Mouse (Mus musculus) brain, embryonic 14.5 days (tissue): ENCODE data around the gene Dnajc22. TPM values are rescaled to one million over a fixed set of nuclear protein-coding genes. Genes with fewer than 3 reads are reported as not detected.
"Not testable (repeated sequence)": the region's sequence is repeated elsewhere in the genome, so short reads cannot be mapped to it uniquely, and the experiment has no call there.

Source experiments
- DNase-seq: peaks from one replicate; pipeline ENCODE4 v3.0.0-alpha.2; 2011; ENCODE audit warnings: low read depth
- CTCF ChIP-seq: fragments of 200-500 bp; IDR thresholded peaks from 2 replicates; pipeline ENCODE4 v1.5.1; 2012; ENCODE audit warnings: inconsistent platforms, mild to moderate bottlenecking, moderate library complexity, borderline replicate concordance; ENCODE audit not compliant: insufficient read depth, insufficient read length; ENCODE audit errors: extremely low read depth
- POLR2A ChIP-seq: fragments of 200-500 bp; IDR thresholded peaks from 2 replicates; pipeline ENCODE4 v1.6.1; 2012; ENCODE audit warnings: mild to moderate bottlenecking, inconsistent platforms, borderline replicate concordance; ENCODE audit not compliant: poor library complexity, insufficient read depth, insufficient read length, severe bottlenecking; ENCODE audit errors: extremely low read depth
- polyA plus RNA-seq: library from polyadenylated mRNA; depleted of rRNA; stranded (reverse); fragments of >200 nt; gene quantifications from 2 replicates; pipeline ENCODE4 v1.2.3, GENCODE M21; 2012; rRNA removed

Dnajc22 gene
- polyA plus RNA-seq: 0.82 and 0.92 TPM in 2 replicates

- TF ChIP-seq CTCF (no peak), POLR2A (no peak)
Observed at GRCm38 (mm10) chr15:99092870-99093269, at the start of gene Dnajc22. Gene Dnajc22 (plus strand): TSS chr15:99093170.

DNA sequence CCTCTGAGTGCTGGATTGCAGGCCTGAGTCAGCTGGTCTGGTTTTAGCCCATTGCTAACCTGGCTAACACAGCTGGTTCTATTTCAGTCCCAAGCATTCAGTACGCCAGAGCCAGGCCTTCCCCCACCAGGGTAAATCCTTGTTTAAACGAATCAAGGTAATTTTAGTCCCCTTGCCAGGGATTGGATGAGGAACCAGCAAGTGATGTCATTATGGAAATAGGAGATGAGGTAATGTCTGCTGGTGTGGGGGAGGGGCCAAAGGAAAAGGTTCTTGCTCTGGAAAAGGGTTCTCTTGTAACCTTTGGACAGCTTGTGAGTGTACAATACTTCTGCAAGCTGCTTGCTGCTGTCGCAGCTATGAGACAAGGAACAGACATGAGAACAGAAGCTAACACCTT is 48.1 kb upstream of the Dnajc22 start:
- peak; percentile 71 for DNase-seq
- TF ChIP-seq CTCF: no peak
- no peak for TF ChIP-seq POLR2A

More at GRCm38 (mm10) chr15:99092870-99093269, at the start of gene Dnajc22:
- DNase-seq: no peak

DNA sequence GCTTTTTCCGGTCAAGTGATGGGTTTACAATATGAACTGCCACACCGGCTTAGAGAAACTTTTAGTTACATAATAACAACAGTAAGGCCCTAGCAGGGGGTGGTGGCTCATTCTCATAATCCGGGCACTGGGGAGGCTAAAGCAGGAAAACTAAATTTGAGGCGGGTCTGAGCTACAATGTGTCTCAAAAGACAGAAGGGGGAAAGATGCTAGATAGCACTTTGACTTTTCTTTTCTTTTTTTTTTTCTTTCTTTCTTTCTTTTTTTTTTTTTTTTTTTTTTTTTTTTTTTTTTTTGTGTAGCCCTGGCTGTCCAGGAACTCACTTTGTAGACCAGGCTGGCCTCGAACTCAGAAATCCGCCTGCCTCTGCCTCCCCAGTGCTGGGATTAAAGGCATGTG is 47.2 kb upstream of the Dnajc22 start:
- DNase-seq: not testable (repeated sequence)

- TF ChIP-seq CTCF (peak; percentile 82), POLR2A (no peak)
Observed at GRCm38 (mm10) chr15:99049473-99050253, 43.3 kb upstream of the Dnajc22 start.

DNA sequence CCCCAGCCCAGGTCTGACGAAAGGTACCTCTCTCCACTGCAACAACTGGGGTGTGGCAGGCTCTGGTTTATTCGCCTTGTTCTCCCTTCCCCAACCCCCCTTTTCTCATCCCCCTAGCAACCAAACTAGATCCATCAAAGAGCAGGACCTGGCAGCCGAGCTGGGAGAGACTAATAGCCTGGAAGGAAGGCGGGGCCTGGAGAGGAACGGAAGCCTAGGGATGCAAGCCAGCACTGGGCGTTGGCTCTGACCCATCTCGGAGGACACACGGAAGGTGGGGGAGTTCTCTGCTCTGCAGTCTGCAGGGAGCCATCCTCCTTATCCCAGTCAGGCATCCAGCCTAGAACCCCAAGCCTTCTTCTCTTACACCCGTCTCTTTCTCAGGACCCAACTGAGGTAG is 39.6 kb upstream of the Dnajc22 start:
- DNase-seq: peak; percentile 78
- no peak for TF ChIP-seq POLR2A
- TF ChIP-seq CTCF: no peak

More at GRCm38 (mm10) chr15:99049473-99050253, 43.3 kb upstream of the Dnajc22 start:
- DNase-seq: peak; percentile 85

- TF ChIP-seq POLR2A (no peak), CTCF (no peak)
- no peak for DNase-seq
Observed at GRCm38 (mm10) chr15:99055040-99055439, 37.9 kb upstream of the Dnajc22 start, which contains the start of gene Prph. Gene Prph (plus strand): TSS chr15:99055174.

GRCm38 (mm10) chr15:99055511-99055961 is 37.4 kb upstream of the Dnajc22 start:
- TF ChIP-seq CTCF (no peak), POLR2A (no peak)
- peak; percentile 71 for DNase-seq

DNA sequence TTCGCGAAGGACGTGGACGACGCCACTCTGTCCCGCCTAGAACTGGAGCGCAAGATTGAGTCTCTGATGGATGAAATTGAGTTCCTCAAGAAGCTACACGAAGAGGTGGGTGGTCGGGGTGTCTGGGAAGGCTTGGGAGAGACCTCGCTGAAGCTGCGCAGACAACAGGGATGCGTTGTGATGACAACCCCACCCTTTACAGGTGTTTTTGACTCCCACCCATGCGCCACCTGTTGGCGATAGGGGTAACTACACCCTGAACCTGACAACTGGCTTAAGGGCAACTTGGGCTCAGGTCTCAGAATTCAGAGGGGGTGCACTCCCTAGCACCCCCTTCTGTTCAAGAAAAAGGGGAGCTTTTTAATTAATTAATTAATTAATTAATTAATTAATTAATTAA is 36.6 kb upstream of the Dnajc22 start:
- TF ChIP-seq POLR2A (no peak), CTCF (peak; percentile 82)
- no peak for DNase-seq

DNA sequence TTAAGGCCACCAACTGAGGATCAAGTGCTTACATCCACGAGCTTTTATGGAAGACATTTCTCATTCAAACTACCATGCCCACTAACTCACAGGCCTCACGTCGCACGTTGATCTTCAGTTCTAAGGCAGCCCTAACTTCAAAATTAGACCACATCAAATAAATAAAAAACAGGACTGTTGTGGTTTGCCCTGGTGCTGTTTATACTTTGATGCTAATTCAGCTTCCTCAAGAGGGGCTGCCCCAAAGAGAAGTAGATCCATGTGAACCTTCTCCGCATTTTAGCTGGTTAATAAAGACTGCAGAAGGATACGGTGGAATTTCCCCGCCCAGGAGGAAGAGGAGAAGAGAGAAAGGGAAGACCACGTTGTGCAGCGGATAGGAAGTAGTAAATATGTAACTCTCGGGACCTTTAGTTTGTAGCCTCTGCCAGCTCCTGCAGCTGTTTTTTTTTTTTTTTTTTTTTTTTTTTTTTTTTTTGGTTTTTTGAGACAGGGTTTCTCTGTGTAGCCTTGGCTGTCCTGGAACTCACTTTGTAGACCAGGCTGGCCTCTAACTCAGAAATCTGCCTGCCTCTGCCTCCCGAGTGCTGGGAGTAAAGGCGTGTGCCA is 27.3 kb upstream of the Dnajc22 start:
- no peak for TF ChIP-seq POLR2A
- no peak for TF ChIP-seq CTCF
- DNase-seq: no peak

DNA sequence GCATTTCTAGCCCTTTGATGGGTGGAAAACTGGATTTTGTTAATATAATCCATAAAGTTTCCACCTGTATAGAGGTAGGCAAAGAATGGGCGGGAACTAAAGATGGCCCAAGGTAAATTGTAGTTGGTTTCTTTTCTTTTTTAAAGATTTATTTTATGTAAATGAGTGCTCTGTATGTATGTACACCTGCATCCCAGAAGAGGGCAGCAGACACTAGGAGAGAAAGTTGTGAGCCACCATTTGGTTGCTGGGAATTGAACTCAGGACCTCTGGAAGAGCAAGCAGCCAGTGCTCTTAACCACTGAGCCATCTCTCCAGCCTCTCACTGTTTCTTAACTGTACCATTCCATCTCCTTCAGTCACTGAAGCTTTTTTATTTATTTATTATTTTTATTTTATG is 21.0 kb upstream of the Dnajc22 start:
- no peak for DNase-seq
- no peak for TF ChIP-seq CTCF
- TF ChIP-seq POLR2A: no peak

DNA sequence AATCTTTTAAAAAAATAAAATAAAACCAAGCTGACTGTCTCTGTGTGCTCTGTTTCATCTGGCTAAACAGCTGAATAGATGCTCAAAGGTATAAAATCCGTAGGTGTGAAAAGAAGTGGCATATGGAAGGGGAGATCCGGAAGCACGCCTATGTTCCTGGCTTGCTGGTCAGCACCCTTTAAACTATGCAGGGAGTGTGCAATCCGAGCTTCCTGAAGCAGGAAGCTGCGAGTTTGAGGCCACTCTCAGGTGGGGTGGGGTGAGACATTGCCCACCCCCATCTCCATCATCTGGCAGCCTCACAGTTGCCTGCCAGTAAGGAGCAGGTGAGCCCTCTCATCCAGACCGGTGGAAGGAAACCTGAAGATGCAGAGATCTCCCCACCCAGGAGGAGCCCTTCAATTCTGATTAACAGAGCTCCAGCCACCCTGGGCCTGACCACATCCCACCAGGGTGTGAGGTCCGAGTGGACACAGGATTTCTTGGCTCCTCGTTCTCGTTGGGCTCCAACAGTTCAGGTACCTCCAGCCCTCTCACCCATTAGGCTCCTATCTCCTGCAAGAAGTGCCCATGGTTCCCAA is 18.9 kb upstream of the Dnajc22 start, which contains the start of gene Troap:
TSS of gene Troap (plus strand) at position 557 of the 581 bp plus-strand sequence.
- TF ChIP-seq CTCF (no peak), POLR2A (no peak)
- no peak for DNase-seq
